Mouse (Mus musculus) c-Kit-positive CD71-positive TER-119-negative erythroid progenitor cells, embryonic 14.5 days (primary cell): Measurements from ENCODE around the gene Samd15.

Experiments
- DNase-seq: peaks from one replicate; pipeline ENCODE4 v3.0.0-alpha.2; 2013; ENCODE audit warnings: low read depth

Samd15 gene

DNA sequence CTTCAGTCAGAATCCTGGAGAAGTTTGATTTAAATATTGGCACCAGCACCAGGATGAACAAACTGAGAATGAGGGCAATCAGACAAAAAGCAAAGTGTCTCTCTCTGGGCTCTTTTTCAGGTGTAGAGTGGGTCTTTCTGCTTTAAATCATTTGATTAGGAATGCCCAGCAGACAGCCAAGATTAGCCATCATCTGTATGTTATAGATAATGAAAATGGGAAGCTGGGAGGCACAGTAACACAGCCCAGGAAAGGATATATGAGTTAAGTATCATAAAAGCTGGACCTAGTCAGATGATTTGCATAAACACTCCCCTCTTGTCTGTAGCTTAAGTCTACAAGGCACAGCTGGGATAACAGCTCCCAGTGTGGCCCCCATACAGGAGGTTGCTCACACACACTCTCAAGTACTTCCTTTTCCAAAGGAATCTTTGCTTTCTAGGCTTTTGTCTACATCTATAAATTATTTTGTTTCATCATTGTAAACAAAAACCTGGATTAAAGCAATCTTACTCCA, 30.9 kb downstream of the Samd15 start:
- DNase-seq: no peak

GRCm38 (mm10) chr12:87236882-87237483, 37.5 kb downstream of the Samd15 start:
- no peak for DNase-seq

DNA sequence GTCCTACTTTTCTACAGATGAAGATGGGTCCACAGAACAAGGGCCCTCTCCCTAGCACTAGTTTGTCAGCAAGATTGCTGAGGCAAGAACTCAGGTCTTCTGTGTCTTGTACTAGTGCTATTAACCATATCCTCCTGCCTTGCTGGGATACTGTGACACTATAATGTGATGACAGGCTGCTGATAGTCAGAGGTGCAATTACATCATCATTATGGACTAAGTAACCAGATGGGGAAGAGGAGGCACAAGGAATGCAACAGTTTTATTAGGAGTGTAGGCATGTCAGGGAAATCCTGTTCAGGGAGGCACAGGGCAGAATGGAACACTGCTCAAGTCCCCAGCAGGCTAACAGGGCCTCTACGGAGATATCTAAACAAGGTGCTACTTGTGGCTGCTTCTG, 39.1 kb downstream of the Samd15 start, which contains the start of gene Noxred1:
TSS of gene Noxred1 (minus strand) at position 101 of the 400 bp plus-strand sequence.
- no peak for DNase-seq

- DNase-seq: no peak
Measured at GRCm38 (mm10) chr12:87250161-87250560, 50.6 kb downstream of the Samd15 start.

GRCm38 (mm10) chr12:87253878-87254277, 54.4 kb downstream of the Samd15 start:
- DNase-seq: no peak

- no peak for DNase-seq
Measured at GRCm38 (mm10) chr12:87256629-87257028, 57.1 kb downstream of the Samd15 start.

- no peak for DNase-seq
Measured at GRCm38 (mm10) chr12:87260562-87260961, 61.0 kb downstream of the Samd15 start.
